Mouse (Mus musculus) ovary, adult 10 weeks (tissue): ENCODE data around the gene Fam107b. TPM values are rescaled to one million over a fixed set of nuclear protein-coding genes. Genes with fewer than 3 reads are reported as not detected.

Experiments used
- polyA plus RNA-seq: library from polyadenylated mRNA; stranded (reverse); fragments of 350-450 nt; fragmentation: Illumina TruSeq; extraction: RNeasy Lipid Tissue Mini Kit (QIAGEN cat#74804); gene quantifications from one replicate; pipeline ENCODE4 v1.2.3, GENCODE M21; 2014

Fam107b gene
- 87.7 TPM for polyA plus RNA-seq

GRCm38 (mm10) chr2:3570186-3570585 is at the start of gene Fam107b:
Gene Fam107b (plus strand): TSS chr2:3570488.

Other genes starting within 250 kb of the Fam107b start
- gene Rpp38, start 237.8 kb upstream of the Fam107b start, polyA plus RNA-seq: 27.7 TPM
- not detected for gene Acbd7, start 234.3 kb upstream of the Fam107b start, polyA plus RNA-seq
- gene Olah, start 173.3 kb upstream of the Fam107b start, polyA plus RNA-seq: 3.8 TPM
- gene Meig1, start 147.8 kb upstream of the Fam107b start, polyA plus RNA-seq: 12.9 TPM
- 7.8 TPM for gene Dclre1c, start 146.4 kb upstream of the Fam107b start, polyA plus RNA-seq
- gene Suv39h2, start 95.5 kb upstream of the Fam107b start, polyA plus RNA-seq: 35.4 TPM
- 5.0 TPM for gene Gm45902, start 57.7 kb upstream of the Fam107b start, polyA plus RNA-seq
- gene Hspa14, start 57.7 kb upstream of the Fam107b start, polyA plus RNA-seq: 52.7 TPM
- 3.3 TPM for gene Cdnf, start 57.5 kb upstream of the Fam107b start, polyA plus RNA-seq